Mouse (Mus musculus): ENCODE data around the gene Tagln2.

The Tagln2 gene

DNA sequence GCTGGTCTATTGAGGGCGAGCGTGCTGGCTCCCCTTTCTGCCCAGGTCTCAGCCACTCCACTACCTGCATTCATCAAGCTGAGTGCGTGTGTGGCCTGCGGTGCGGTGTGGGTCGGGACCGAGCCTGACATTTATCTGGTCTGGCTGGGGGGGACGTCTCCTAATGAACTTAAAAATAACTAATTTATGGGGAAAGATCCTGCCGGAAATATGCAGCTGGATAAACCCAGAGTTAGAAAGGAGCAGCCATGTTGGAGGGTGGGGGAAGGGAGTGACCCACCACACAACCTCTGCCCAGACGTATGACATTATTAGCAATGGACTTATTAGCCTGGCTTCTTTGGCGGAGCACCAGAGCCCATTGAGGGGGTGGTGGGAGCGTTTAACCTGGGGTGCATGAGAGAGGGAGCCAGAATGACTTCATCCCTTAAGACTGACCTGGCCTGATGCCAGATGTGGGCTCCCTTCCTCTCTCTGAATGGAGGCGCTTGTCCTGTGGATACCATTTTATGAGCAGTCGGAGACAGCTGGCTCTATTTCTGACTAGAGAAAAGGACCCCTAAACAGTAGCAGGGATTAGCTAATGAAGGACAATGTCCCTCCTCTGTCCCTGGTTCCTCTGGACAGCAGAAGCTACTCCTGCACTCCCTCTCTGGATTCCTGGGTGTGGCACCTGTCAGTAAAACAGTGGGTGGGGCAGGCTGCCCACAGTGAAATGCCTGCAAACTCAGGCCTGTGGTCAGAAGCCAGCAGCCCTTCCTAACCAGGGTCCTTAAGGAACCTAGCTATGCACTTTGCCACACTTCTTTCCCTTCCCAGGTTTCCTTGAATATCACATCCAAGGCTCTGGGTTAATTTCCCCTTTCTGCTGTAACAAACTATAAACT, 3.5 kb downstream of the Tagln2 start:
- no peak for DNase-seq

DNA sequence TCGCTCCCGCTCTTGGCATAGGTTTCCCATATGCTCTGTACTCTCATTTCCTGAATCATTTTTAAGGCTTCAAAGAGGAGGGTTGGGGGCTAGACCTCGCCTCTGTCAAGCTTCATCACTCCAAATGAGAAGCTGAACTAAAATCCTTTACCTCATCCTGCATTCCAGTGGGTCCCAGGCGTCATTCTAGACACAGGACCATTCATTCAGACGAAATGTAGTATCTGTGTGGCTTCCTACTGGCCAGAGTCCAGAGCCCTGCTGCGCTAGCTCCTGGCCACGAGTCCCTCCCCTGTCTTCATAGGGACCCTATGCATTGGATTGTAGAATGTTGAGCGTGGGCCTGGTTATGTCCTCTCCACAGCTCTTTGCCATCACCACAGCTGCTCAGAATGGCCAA, 4.9 kb downstream of the Tagln2 start:
- no peak for DNase-seq

DNA sequence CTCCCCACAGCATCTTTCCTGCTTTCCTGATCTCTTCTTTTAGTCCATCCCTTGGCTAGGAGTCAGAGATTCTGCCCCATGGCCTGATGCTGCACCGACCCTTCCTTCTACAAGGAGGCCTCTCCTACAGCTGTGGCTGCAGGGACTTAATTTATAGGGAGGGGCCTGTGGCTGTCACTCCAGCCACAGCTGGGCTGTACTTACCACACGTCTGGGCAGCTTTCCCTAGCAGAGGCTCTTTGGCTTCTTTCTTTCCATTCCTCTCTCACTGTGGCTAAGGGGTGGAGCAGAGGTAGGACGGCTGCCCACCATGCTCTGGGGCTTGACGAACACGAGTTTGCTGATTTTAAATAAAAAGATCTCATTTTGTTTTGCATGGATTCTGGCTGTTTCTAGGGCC, 7.2 kb downstream of the Tagln2 start:
- DNase-seq, result no peak

DNA sequence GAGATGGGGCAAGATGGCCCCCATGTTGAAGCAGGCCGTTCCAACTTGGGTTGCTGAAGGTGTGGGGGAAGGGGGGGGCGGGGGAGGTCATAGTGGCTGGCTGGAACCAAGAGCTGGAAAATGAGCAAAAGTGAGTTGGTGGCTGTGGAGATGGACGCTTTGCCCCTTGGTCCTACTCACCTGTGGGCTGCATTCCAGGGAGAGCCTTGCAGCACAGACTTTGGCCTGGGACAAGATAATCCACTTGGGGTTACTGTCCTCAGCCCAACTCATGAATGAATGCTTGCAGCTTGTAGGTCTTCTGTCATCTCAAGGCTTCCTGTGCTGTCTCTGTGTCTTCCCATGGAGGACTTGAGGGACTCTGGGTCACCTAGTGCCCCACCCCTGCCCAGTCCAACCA, 7.9 kb downstream of the Tagln2 start:
- no peak for DNase-seq

DNA sequence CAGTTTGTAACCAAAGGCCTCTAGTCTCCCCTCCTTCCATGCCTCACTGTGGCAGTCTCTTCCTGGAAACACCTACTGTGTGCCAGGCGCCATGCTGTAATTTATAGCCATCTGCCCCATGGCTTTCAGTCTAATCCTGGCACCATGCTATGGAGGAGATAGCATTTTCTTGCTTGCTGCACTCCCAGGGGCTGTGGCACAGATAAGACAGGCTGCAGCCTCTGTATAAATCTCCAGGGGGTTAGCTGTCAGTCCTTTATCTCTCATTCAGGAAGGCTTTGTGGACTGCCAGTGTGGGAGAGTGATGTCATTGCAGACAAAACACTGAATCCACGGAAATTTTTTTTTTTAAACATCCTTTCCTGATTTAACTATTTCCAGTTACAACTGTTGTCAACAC, 8.3 kb downstream of the Tagln2 start:
- no peak for DNase-seq

DNA sequence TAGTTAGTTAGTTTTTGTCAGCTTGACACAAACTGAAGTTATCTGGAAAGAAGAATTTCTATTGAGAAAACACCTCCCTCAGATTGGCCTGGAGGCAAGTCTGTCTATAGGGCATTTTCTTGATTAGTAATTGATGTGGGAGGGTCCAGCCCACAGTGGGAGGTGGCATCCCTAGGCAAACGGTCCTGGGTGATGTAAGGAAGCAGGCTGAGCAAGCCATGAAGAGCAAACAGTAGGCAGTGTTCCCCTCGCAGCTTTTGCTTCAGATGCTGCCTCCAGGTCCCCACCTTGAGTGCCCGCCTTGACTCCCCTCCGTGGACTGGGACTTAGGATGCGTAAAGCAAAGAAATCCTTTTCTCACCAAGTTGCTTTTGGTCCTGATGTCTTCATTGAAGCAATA, 9.4 kb downstream of the Tagln2 start:
- no peak for DNase-seq

DNA sequence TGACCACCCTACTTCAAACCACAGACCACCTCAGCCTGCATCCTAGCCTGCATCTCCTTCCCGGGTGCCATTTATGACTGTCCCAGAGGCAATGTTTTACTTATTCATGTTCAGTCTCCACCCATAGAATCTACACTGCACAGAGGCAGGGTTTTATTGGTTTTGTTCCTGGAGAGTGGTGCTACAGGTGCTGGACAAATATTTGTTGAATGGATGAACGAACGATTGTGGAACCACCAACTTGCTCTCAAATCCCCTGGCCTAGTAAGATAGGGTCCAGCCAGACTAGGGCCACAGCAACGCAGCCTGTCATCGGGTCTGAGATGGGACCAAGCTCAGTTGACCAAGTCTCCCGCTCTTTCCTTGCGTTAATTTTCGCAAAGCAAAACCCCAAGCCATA, 10.1 kb downstream of the Tagln2 start:
- DNase-seq, result no peak

DNA sequence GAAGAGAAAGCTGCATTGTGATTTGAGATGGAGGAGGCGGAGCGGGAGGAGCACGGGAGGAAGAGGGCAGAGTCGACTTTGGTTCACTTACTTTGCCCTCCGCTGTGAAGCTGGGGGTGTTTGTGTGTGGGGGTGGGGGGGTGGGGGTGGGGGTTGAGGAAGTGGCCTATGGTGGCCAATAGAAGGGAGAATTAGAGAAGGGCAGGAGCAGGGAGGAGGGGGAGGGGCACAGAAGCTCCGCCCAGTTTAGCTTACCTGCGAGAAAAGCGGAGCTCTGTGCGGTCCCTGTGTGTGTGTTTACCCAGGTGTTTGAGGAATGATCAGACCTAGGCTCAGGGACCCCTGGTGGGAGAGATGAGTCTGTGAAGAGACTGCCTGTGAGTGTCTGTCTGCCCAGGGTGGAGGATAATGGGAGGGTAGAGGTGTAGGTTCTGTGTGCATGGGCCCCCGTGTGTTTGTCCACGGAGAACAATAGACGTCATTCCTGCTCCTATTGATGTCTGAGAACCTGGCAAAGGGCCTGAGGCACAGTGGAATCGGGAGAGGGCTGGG, 10.7 kb downstream of the Tagln2 start:
- DNase-seq, result no peak

DNA sequence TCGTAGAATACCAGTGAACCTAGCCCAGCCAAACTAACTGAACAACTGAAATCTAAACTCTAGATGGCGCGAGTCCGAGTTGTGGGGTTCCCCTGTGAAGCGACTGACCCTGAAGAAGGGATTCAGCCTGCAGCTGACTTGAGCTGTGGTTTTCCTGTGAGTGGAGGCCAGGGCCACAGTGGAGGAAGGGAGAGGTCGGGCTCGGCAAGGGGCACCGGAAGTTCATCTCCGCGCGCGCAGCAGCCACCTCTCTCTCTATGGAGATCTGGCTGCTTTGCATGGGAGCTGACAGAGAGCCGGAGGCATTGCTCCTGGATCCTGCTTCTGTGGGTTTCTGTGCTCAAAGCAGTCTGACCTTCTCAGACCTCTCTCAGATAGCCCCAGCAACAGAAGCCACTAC, 13.1 kb downstream of the Tagln2 start:
- peak; percentile 80 for DNase-seq

DNA sequence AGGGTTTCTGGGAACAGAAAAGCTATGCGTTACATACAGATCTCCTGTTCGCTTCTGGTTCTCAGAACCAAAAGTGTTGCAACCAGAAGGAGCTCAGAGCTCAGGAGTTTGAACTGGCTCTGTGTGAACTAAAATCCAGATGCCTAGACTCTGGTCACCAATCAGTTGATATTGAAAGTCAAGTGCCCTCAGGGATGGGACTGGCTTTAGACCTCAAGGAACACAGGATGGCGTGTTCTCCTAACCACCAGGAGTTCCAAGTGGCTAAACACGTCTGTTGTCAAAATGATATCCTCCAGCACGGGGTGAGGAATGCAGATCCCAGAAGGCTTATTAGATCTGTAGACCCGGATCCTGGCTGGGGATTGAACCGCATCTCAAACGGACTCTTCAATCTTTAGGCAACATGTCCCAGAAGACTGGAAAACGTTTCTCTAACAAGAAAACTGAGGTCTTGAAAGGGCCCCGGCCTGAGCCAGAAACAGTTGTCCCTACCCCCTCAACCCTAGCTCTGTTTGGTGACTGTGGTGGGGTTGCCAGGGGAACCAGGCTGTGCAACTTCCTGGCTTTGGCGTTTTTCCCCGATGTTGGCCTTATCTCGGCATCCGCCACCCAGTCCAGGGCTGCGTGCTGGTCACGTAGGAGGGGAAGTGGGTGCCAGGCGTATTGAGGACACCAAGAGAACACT, 13.8 kb downstream of the Tagln2 start:
- DNase-seq, result peak; percentile 78

DNA sequence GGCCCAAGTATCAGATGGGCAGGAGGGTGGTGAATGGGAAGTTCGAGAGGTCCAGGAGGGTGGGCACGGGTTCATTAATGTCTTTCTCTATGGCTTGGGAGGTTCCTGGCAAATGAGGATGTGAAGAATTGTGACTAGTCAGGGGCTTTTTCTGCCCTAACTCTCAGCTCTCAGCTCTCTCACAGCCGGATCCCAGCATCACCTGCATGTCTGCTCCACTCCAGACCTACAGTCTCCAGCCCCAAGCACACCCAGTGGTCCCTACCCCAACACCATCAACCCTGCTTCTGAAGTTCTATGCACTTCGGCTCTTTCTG, 14.3 kb downstream of the Tagln2 start:
- DNase-seq, result no peak

DNA sequence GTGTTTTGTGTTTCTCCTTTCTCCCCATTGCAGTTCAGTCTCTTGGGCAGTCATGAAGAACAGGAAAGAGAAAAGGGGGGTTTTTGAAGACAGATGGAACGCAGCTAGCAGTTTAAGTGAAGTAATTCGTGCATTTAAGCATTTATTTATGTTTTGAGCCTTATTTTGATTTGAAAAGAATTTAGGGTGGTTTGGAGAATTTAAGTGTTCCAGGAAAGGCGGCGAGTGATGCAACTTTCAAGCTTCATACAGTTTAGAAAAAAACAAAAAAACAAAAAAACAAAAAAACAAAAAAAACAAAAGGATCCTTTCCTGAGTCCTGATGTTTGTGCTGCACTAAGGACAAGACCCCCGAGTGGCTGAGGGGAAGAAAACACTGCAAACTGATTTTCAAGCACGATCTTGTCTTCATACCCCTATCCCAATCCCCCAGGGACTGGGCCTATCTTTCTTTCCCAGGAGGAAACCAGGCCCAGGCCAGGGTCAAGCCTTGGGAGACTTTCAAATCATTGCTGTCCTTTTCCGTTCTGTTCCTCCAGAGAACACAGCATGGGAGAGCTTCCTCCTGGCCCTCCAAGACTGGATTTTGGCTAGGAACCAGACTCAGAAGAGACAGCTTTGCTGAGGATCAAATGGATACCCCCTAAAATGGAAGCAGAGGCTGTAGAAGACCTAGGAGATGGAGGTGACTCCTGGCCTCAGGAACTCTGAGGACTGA, 14.9 kb downstream of the Tagln2 start:
- no peak for DNase-seq

DNA sequence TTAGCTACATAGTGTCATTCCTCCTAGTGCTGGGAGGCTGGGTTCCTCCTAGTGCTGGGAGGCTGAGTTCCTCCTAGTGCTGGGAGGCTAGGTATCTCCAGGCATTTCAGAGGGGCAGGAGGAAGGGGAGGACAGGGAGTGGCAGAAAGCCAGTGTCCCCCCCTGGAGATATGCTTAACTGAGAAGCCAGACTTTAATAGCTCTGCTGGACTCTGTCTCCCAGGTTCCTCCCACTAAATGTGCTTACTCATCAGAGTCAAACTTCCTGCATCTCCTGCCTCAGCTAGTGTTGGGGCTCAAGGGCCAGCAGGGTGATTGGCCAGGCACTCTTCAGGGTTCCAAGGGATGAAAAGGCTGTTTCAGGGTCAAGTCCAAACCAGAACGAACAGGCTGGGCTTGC, 15.5 kb downstream of the Tagln2 start:
- no peak for DNase-seq

DNA sequence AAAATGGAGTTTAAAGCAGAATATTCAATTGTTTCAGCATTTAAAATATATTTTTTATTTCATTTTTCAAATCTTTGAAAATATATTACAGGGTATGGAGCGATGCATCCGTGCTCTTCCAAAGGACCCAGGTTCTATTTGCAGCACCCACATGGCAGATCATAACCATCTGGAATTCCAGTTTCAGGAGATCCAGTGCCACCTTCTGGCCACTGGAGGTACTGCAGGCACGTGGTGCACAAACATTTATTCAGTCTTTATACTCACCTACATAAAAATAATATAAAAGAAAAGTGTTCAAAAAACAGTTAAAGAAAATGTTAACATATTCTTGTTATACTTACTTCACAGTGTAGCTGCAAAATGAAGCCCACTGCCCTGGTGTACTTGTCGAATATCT, 18.2 kb downstream of the Tagln2 start:
- no peak for DNase-seq

DNA sequence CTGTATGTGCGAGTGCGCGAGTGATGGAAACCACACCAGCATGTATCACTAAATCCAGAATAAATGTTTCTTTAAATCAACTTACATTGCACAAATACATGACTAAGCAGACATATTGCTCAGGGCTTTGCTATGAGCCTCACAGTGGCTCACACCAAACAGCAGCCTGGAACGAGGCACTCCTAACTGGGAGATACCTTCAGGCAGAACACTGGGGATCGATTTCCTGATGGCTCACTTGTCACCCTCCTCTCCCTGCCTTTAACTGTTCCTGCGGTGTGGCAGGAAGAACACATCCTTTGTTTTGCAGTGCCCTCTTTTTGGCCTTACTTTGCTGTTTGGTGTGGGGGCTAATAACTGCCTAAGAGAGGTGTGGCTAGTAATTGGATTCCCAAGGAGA, 19.8 kb downstream of the Tagln2 start:
- DNase-seq, result no peak

DNA sequence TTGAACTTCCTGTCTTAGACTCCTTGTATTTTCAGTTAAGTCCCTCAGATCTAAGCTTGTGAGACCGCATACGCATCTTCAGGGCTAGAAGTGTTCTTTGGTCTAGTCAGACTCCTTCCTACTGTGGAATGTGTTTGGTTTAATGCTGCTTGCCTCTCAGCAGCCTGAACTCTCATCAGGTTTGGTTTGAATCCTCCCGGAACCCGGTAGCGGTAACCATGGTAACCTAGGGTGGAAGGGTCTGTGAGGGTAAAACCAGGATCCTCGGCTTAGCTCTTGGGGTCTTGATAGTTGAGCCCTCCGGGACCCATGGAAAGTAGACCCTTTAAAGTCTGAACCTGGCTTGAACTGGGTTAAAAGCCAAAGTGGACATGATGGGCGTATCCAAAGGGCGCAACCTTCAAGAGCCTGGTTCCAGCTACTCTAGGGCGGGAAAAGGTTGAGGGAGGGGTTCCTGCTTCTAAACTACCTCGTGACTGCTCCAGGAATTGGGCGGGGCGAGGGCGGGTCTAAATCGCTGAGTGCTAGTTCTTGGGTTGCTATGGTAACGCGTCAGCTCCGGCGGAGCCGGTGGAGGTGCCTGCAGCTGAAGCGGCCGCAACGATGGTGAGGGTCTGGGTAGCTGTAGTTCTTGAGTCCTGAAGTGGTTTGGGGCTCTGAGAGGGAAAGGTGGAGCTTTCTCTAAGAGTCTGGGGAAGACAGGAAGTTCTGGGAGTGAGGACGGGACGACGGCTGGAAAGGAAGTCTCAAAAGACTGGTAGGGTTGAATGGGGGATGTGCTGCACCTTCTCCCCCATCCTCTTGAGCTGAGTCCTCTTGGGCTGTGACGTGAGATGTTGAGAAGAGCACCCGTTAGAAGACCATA, 21.0 kb downstream of the Tagln2 start, which contains the start of gene Cfap45:
Gene Cfap45, plus strand, starts transcription at position 226 of the 865 bp plus-strand sequence.
- peak; percentile 85 for DNase-seq

DNA sequence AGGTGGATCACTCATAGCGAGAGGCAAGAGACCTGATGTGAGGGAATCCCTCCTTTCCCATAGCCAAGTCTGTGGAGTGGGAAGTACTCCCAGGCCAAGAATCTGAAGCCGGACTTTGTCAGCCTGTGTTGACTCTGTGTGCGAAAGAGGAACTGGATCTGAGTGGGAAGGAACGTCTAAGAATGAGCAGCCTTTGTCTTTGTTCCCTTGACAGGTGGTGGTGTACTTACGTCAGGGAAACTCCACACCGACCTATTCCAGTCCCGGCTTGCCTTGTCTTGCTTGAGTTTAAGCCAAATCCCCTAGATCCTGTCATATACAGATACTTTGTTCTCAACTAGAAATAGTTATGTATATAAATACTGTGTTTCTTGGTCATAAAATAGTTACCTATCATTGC, 22.7 kb downstream of the Tagln2 start:
- no peak for DNase-seq

DNA sequence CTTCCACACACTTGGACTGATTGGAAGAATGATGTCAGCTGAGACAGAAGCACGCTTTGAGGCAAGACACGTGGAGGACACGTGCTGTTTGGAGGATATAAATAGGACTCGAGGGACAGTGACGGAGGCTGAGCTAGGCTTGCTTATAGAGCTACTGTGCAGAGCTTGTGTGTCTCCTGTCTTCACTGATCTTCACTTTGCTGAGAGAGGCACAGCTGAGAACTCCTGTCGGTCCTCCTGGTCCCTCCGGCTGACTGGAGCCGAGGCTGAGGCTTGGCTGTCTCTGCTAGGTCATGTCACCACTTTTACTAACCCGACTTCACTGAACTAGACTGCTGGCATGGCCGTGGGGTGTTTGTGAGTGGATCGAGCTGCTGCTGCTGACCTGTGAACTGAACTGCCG, 23.9 kb downstream of the Tagln2 start:
- no peak for DNase-seq

DNA sequence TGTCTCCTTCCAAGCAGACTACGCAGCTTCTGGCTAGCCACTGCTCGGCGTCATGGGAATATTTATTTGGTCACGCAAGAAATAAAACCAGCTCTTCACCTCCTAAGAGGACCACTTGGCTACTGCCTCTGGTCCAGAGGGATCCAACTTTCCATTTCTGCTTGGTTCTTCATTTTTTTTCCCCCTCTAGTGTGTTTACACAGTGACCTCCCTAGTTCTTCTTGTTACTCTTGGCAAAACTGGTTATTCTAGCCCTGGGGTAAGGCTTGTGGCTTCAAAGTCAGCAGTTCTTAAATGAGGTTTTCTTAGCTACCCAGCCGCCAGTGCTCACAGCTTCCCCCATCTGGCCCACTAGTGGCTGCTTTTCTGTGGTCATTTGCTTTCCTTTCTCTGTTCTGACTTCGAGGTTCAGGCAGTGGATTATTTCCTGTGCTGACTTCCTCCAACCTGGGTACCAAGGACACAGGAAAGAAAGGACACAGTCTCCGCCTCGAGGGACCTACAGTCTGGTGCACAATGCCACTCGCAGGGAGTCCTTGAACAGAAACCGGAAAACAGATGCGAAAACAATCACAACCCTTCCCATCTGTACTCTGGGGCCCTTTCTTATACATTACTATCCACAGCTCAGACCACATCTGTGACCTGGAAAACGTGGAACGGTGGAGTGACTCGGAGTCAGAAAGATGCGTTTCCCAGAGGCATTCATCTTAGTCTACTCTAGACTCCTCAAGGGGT, 25.3 kb downstream of the Tagln2 start:
- no peak for DNase-seq

DNA sequence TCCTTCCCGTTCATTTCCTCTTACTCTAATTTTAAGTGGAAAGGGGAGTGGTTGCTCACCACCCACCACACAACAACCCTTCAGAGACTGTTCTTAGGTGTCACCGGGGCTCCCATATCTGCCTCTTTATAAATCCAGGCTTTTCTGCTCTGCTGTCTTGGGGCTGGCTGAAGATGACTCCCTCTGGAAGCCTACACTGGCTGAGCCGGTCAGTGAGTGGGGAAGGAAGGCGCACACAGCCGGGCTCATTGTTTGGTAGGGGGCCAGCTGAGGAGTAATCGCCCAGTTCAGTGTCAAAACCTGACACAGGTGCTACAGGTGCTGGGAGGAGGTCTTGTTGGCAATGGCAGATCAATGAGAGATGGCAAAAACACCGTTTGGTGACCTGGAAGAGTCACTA, 26.1 kb downstream of the Tagln2 start:
- no peak for DNase-seq

DNA sequence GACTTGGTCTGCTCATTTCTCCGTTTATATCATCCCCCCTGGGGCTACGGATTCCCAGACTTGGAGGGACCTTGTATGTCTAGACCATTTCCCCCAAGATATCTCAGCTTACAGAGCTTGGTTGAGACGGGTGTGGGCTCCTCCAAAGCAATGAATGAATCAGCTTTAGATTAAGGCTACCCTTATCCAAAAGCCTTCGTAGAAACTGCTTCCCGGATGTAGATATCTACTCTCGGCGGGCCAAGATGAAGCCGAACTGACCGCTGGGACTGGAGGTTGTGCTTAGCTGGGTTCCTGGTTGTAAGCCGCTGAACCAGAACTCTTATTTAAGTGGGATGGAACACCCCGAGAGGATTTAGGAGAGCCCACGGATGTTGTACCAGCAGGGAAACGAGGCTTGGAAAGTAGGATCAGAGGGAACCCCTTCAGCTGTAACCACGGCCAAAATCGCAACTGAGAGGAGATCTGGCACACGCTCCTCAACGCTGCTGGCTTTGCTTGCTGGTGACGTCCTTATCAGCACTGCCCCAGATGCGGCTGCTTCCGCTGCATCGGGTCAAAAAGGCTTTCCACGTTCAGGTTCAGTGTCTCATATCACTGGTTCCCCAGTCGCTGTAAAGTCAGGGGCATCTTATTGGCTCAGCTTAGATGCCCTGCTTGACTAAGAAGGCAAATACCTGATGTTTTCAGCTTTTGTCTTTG, 26.7 kb downstream of the Tagln2 start:
- no peak for DNase-seq
